Mouse (Mus musculus) kidney, adult 18-20 months (tissue): ENCODE data around the gene Ctrc.
"Not testable (repeated sequence)": the region's sequence is repeated elsewhere in the genome, so short reads cannot be mapped to it uniquely, and the experiment has no call there.

Experiments
- DNase-seq: peaks from one replicate; pipeline ENCODE4 v3.0.0; 2021

Ctrc gene

DNA sequence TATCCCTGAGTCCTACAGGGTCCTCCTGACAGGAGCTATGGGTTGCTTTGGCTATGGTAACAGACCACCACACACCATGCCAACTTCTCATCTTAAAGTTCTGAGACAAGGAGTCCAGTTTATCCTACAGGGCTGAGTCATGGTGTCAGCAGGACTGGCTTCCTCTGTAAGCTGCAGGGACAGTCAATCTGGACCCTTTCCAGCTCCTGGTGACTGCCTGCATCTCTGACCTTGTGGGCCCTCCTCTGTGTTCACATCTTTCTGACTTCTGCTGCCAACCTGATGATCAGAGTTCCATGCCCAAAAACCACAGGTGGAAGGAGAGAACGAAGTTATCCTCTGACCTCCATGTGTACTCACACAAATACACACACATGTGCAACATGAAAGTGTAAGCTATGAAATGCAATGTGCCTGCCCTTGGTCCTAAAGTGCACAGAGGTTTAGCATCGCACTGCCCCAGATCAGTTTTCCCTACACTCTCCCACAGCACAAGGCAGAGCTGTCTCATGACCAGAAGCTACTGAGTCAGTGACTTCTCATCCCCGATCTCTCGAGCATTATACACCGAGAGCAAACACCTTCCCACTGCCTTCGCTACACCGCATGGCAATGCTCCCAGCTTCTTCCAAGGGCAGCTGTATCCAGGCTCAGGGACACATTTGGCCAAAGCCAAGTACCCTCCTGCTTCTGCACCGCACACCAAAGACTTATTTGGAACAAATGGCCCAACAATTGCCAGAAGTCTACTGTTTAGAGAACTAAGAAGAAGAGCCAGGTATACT lies 64.8 kb downstream of the Ctrc start:
- no peak for DNase-seq

DNA sequence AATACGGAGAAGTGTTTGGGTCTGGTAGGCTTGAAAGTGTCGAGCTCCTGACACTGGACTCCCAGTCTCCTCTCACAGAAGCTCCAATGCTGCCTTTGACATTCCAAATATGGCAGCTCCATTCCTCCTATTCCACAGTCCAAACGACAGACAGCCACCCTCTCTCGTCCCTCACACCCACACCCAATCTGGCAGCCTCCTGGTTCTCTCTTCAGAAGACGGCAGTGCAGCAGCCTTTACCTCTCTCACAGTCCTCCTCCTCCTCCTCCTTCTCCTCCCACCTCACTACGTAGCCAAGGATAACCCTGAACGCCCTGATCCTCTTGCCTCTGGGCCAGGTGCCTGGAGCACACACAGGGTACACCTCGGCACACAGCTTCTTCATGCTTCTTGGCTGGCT lies 66.3 kb downstream of the Ctrc start:
- DNase-seq: no peak

DNA sequence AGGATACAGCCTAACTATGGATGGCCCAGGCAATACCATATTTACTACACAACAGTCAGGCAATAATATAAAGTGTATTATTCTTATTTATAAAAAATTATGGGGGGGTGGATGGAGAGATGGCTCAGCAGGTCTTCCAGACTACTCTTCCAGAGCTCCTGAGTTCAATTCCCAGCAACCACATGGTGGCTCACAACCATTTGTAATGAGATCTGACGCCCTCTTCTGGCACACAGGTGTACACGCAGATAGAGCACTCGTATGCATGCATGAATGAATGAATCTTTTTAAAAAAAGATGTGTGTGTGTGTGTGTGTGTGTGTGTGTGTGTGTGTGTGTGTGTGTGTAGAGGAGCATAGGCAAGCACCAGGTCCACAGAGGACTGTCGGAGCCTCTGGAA lies 73.1 kb downstream of the Ctrc start:
- DNase-seq: not testable (repeated sequence)

DNA sequence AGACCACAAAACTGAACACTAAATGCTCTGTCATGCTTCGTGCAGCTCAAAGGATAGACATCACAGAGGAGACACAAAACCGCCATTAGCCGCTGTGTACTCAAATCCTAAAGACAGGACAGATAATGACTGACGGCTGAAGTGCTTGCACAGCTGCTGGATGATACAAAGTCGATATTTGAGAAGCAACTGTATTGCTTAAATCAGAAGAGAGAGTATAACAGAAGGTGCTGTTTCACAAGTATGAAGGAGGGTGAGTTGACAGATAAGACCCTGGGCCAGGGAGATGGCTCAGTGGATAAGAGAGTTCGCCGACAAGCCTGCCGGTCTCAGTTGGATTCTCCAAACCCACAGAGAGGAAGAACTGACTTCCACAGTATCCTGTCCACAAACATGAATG lies 74.3 kb downstream of the Ctrc start:
- DNase-seq: no peak

DNA sequence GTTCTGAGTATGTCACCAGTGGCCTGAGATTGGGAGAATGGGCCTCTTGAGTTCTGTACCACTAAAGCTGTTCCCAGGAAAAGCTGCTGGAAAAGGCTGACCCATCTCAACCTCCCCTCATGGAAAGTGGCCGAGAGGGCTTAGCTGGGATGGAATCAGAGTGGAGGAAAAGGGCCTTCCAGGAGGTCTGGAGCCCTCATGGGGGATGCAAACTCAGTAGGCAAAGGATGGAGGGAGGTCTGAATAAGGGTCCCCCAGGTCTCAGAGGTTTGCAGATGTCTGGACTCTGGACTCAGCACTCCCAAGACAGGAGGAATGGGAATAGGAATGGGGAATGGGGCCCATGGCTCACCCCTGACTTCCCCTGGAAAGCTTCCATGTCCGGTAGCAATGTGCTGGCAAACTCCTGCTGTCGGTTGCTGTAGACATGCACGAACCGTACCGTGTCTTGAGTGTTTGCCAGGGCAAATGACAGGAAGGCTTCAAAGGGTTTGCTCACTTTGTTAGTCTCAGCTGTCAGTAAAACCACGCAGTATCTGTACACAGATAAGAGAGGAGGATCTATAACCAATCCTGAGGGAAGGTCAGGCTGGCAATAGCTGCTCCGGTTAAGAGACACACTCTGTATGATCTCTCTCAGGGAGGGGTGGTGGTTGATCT lies 76.5 kb downstream of the Ctrc start:
- no peak for DNase-seq

DNA sequence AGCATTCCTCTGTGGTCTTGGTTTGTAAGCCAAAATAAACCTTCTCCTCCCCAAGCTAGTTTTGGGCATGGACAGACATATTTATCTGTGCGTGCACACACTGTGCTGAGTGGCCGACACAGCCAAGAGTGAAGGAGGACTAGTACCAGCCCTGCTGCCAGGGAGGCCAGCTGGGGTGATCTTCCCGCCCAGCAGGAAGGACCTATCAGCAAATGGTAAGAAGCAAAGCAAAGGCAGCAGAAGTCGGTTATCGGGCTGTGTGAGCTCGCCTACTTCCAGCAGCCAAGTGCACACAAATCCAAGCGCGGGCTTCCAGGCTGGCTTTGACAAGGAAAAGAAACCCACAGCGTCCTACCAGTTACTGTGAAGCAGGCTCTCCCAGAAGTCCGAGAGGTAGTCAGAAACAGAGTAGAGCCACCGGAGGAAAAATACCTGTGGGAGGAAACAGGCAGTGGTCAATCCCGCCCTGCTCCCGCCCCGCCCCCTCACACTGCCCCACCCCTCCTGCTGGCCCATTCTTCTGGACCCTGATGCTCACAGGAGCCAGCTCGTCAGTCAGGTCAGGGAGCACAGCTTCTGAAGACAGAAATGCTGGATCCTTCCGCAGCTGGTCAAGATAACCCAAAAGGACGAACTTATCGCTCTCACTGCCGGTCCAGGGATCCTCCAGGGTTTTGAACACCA lies 78.7 kb downstream of the Ctrc start:
- DNase-seq: no peak

DNA sequence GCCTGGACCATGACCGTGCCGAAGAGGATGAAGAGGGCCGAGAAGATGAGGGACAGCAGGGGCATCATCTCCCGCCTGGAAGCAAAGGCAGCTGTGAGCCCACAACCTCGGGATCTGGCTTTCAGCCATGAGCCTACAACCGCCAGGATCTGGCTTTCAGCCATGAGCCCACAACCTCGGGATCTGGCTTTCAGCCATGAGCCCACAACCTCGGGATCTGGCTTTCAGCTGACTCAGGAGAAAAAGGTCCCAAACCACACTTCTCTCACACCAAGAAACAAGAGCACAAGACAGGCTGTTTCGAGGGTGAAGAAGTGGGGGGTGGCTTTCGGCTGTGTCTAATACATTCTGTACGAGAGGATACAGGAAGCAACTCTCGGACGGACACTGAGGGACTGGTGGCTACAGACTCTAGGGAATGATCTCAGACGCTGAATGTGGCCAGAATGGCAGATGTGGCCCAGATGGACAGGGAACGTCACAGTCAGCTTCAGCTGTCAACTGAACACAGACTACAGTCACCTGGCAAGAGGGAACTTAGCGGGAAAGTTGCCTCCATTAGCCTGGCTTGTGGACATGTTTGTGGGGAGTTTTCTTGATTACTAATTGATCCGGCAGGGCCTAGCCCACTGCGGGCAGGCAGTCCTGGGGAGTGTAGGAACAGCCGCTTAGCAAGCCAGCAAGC lies 79.3 kb downstream of the Ctrc start:
- peak; percentile 42 for DNase-seq

DNA sequence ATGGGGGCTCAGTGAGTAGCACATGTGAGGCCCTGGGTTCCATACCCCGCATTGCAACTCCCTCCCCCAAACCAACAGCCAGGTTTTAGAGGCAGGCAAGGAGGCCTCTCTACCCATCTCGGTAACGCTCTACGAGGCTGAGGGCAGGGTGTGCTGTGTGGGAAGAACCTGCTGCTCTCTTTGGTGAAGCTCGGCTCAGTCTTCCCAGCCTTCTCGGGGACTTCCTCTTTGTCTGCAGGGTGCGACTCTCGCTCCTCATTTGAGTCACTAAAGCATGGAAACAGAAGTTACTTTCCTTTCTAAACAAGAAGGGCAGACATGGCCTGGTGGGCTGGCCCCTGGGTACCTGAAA lies 79.9 kb downstream of the Ctrc start:
- DNase-seq: no peak

DNA sequence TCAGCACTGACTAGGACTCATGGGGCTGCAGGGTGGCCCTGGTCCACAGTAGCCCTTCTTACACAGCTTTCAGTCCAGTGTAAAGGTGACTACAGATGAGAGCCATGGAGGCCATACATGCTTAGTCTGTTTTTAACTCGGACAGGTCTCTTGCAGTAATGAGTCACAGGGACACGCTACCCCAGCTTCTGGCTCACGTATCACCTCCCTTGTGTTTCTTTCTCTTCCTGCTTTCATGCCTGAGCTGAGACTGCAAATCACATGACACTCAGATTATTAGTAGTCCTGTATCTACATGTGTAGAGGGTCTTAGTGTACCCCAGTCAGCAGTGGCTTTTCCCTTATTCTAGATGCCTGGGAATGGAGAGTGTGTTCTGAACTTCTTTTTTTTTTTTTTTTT lies 81.2 kb downstream of the Ctrc start:
- no peak for DNase-seq
